Mouse (Mus musculus) forebrain, embryonic 10.5 days (tissue): ENCODE data around the gene Rsph10b. TPM values are rescaled to one million over a fixed set of nuclear protein-coding genes. Genes with fewer than 3 reads are reported as not detected.

ENCODE experiments used
- DNase-seq: peaks from one replicate; pipeline ENCODE4 v3.0.0-alpha.2; 2017; ENCODE audit warnings: low spot score; ENCODE audit errors: extremely low spot score
- H3K27ac ChIP-seq: fragments of 300-500 bp; sonication (generic); 2 replicates; pipeline ENCODE4 v1.5.1; 2016; ENCODE audit warnings: mild to moderate bottlenecking
- H3K27me3 ChIP-seq: fragments of 300-500 bp; sonication (generic); 2 replicates; pipeline ENCODE4 v1.6.1; 2016; ENCODE audit warnings: mild to moderate bottlenecking; ENCODE audit not compliant: poor library complexity, severe bottlenecking
- H3K36me3 ChIP-seq: fragments of 300-500 bp; sonication (generic); replicated peaks from 2 replicates; pipeline ENCODE4 v1.6.1; 2016; ENCODE audit warnings: mild to moderate bottlenecking, moderate library complexity
- H3K4me1 ChIP-seq: fragments of 300-500 bp; sonication (generic); 2 replicates; pipeline ENCODE4 v1.6.1; 2016
- H3K4me3 ChIP-seq: fragments of 300-500 bp; sonication (generic); 2 replicates; pipeline ENCODE4 v1.5.1; 2016; ENCODE audit warnings: mild to moderate bottlenecking, moderate library complexity
- H3K9me3 ChIP-seq: fragments of 300-500 bp; sonication (generic); 2 replicates; pipeline ENCODE4 v1.6.1; 2016; ENCODE audit warnings: mild to moderate bottlenecking, moderate library complexity
- WGBS: fragments of 180-500 bp; shearing (Covaris S2); methylation state at CpG from one replicate; pipeline ENCODE4 v1.1.7; 2016; 5-methylcytosine and 5-hydroxymethylcytosine counted together
- polyA plus RNA-seq: library from polyadenylated mRNA; unstranded; fragments of >200 nt; fragmentation: Nextera tagmentation; extraction: Ambion mirVana; gene quantifications from 2 replicates; pipeline ENCODE4 v1.2.1, GENCODE M21; 2016

The Rsph10b gene
- polyA plus RNA-seq = 0.43 and 0.64 TPM in 2 replicates

DNA sequence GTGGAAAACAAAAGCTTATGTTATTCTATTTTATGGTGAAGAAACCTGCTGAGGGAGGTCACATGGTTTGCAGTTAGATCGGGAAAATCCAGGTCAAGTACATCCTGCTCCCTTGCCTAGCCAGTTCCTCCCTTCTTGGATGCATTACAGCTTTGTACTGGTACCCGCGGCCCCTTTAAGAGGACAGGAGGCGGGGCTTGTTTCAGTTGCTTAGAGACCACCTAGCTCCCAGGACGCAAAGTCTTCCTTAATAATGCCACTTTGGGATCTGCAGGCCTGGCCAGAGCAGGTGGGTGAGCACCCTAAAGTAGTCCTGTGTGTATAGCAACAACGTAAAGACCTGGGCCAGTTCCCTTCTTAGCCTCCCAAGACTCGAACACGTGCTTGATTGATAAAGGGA, at the start of gene Rsph10b:
Rsph10b (plus strand) TSS at position 205 of the 400 bp plus-strand sequence.
- DNase-seq = peak; percentile 29
- no peaks in the 10 kb centered on the region for H3K9me3 ChIP-seq
- H3K4me1 ChIP-seq = peaks cover 12% of the 10 kb centered on the region
- no peak within 1 kb of the TSS for H3K27ac ChIP-seq
- no peaks in the 10 kb centered on the region for H3K27me3 ChIP-seq
- peak within 1 kb of the TSS; percentile 33 for H3K4me3 ChIP-seq
- peaks cover 47% of the 10 kb centered on the region for H3K36me3 ChIP-seq
- 19% methylated on average over 8 of the region's 8 CpGs for WGBS

DNA sequence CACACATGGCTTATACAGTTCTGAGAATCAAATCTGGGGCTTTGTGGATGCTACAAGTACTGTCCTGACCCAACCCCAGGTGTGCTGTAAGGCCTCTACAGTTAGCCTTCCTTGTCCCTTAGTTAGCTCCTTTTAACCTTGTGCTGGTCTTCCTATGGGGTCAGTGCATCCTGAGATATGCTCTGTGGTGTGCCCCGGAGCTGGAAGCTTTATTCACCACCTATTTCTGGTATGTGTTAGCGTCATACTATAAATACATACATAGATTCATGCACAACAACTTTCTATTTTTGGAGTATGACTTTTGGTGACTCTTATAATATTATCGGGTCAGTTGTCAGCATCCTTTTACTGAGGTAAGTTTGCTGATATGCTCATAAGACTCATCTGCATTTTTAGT, 47.6 kb upstream of the Rsph10b start:
- peaks cover 98% of the 10 kb centered on the region for H3K36me3 ChIP-seq
- no peaks in the 10 kb centered on the region for H3K27me3 ChIP-seq
- H3K9me3 ChIP-seq = peaks cover 6% of the 10 kb centered on the region; the same call in 1 of the 2 replicates
- no peak overlapping the region for H3K27ac ChIP-seq
- 92% methylated on average over 3 of the region's 3 CpGs for WGBS
- H3K4me1 ChIP-seq = no peaks in the 10 kb centered on the region
- DNase-seq = no peak
- no peak overlapping the region for H3K4me3 ChIP-seq

DNA sequence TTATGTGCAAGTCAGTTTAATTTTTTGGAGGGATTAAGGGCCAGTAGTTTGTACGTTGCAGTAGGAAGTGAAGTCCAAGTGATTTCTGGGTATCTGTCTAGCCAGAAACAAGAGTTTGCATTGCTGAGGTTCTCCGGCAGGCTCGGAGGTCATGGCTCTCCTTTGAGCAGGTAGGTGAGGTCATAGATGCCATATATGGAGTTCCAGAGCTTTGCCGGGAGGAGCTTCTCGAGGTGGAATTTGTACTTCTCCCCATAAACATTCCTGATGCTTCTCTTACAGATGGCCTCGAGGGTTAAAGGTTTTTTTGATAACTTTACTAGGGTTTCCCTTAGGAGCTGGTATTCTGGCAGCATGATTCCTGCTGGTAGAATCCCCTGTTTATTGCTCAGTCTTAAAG, 42.1 kb upstream of the Rsph10b start:
- Histone ChIP-seq H3K9me3 (peaks cover 4% of the 10 kb centered on the region; the same call in 1 of the 2 replicates), H3K4me3 (no peak overlapping the region), H3K4me1 (no peaks in the 10 kb centered on the region), H3K27ac (no peak overlapping the region), H3K36me3 (peaks cover 93% of the 10 kb centered on the region), H3K27me3 (no peaks in the 10 kb centered on the region)
- WGBS = 89% methylated on average over 6 of the region's 6 CpGs
- no peak for DNase-seq

DNA sequence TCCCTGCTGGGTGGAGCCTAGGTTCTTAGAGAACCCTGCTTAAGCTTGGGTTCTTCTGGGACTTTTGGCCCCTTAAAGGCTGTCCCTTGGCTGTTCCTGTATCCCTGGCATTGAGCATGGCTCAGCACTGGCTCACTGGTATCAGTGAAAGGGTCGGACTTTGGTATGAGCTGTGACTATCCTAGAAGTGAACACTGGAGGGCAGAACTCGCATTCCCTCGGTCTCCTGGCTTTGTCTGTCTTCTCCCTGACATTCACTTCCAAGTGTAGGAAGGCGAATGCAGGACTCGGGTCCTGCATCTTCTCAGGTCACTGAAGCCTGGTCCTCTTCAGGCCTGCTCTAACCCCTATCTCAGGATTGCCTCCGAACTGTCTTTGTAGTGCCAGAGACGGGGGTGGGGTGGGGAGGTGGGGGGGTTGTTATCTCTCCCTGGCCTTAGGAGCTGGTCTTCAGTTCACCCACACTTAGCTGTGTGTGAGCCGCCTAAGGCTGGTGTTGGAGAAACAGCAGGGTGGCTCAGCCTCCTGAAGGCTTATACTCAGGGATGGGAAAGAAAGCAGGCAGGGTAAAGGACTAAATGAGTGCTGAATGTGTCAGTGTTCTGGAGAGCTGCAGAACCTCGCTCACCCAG, 40.5 kb upstream of the Rsph10b start:
- peaks cover 88% of the 10 kb centered on the region for H3K36me3 ChIP-seq
- DNase-seq = no peak

DNA sequence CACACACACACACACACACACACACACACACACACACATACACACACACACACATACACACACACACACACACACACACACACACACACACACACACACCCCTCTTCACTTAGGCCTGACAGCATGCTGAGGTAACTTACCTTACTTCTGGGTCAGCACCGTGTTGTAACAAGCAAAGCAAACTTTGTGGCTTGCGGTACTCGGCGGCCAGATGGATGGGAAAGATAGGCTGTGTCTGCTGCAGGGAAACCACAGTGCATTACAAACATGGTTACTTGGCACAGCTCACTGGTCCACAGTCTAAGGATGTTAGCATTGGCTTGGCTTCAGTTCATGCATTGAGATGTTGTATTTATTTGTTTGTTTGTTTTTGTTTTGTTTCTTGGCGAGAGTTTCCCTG, 39.4 kb upstream of the Rsph10b start:
- H3K36me3 ChIP-seq = peaks cover 88% of the 10 kb centered on the region

More for the DNA sequence above, 40.5 kb upstream of the Rsph10b start:
- Histone ChIP-seq H3K4me3 (no peak overlapping the region), H3K27me3 (no peaks in the 10 kb centered on the region), H3K9me3 (no peaks in the 10 kb centered on the region), H3K27ac (no peak overlapping the region), H3K4me1 (no peaks in the 10 kb centered on the region)
- 82% methylated on average over 9 of the region's 9 CpGs for WGBS

DNA sequence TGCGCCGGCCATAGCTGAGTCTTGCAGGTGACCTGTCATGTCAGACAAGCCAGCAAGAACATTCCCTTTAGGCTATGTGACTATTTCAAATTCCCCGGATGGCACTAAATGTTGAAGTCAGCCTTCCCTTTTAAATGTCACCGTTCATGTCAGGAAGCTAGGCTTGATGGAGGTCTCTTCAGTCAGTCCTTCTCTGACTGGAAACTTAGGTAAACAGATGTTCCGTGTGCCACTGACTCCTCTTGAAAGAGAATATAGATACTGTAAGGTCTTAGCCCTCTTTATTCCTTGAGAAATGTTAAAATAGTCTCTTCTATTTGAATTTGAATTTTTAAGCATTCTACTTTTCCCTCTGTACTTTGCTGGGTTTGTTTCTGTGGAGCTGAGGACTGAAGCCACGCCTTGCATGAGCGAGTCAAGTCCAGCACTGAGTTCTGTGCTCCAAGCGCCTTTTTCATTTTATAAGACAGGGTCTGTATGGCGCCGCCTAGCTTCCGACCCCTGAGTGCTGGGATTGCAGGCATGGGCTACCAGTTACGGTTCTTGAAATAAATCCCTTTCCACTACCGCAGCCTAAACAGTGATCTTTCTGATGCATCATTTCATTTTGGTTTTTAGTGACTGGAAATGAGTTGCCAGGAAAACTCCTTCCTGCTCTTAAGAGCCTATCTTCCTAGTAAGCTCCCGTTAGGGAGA, 35.1 kb upstream of the Rsph10b start, which contains the start of gene Ankrd61:
Ankrd61 (minus strand) TSS at position 51 of the 696 bp plus-strand sequence.
- Histone ChIP-seq H3K9me3 (no peaks in the 10 kb centered on the region), H3K27me3 (no peaks in the 10 kb centered on the region), H3K4me1 (no peaks in the 10 kb centered on the region), H3K4me3 (no peak within 1 kb of the TSS), H3K27ac (no peak within 1 kb of the TSS), H3K36me3 (peaks cover 89% of the 10 kb centered on the region)
- no peak for DNase-seq
- 88% methylated on average over 14 of the region's 14 CpGs for WGBS

More for the DNA sequence above, 39.4 kb upstream of the Rsph10b start:
- Histone ChIP-seq H3K27ac (no peak overlapping the region), H3K4me1 (no peaks in the 10 kb centered on the region), H3K4me3 (no peak overlapping the region), H3K27me3 (no peaks in the 10 kb centered on the region), H3K9me3 (no peaks in the 10 kb centered on the region)
- 85% methylated on average over 5 of the region's 5 CpGs for WGBS
- no peak for DNase-seq

DNA sequence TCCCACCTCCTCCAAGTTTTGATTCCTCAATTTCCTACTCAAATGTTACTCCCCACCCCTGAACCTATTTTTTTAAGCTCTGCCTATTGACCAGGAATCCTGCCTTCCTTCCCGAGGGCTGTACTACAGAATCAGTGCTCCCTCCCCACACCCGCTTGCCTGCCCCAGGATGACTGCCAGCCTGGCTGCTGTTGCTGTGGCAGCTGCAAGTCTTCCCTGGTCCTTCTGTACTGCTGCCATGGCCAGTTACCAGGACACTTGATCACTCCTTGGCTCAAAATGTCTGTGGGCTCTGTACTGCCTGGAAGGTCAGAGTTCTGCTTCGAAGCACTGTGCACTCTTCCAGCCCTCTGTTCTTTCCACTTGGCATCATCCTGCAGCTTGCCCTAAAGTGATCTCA, 30.7 kb upstream of the Rsph10b start:
- Histone ChIP-seq H3K4me1 (no peaks in the 10 kb centered on the region), H3K36me3 (peaks cover 100% of the 10 kb centered on the region), H3K9me3 (no peaks in the 10 kb centered on the region), H3K27me3 (no peaks in the 10 kb centered on the region), H3K27ac (no peak overlapping the region), H3K4me3 (no peak overlapping the region)
- WGBS = 83% methylated on average over 3 of the region's 3 CpGs
- DNase-seq = no peak

DNA sequence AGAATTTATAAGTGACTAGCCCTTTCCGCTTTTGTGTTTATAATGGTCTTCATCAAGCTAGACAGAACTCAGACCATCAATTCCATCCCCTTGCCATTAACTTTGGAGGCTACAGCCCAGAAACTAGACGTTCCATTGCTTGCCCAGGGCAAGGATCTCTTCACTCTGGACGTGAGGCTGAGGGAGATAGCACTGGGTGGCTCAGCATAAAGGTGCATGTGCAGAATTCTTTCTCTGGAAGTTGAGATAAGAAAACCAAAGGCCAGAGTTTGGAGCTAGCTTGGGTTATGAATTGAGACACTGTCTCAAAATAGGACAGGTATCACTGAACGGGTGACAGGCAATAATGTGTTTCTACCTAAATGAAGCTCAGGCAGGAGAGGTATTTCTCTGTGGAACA, 29.0 kb upstream of the Rsph10b start:
- no peaks in the 10 kb centered on the region for H3K27me3 ChIP-seq
- no peak overlapping the region for H3K27ac ChIP-seq
- DNase-seq = no peak
- 87% methylated on average over 4 of the region's 4 CpGs for WGBS
- peaks cover 15% of the 10 kb centered on the region for H3K4me1 ChIP-seq
- no peaks in the 10 kb centered on the region for H3K9me3 ChIP-seq
- H3K4me3 ChIP-seq = no peak overlapping the region
- peaks cover 92% of the 10 kb centered on the region for H3K36me3 ChIP-seq

DNA sequence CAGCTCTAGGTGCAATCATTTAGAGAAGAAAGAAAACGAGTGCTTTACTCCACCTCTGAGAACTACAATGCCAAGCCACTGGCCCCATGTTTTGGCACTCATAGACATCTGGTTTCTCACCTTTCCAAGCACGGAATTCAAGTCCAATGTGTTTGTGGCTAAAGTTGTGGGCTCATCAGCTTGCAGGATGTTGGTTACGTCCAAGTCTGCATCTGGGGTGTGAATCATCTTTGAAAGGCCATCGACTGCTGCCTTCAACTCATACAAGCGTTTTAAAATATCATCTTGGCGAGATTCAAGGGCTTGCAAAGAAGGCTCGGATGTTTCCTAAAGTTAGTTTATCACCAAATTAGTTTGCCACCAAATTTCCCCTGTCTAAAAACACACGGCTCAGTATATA, 26.4 kb upstream of the Rsph10b start:
- Histone ChIP-seq H3K9me3 (no peaks in the 10 kb centered on the region), H3K4me3 (no peak overlapping the region), H3K27ac (no peak overlapping the region), H3K4me1 (peaks cover 26% of the 10 kb centered on the region), H3K27me3 (no peaks in the 10 kb centered on the region), H3K36me3 (peaks cover 65% of the 10 kb centered on the region)
- DNase-seq = no peak
- WGBS = 93% methylated on average over 8 of the region's 8 CpGs

DNA sequence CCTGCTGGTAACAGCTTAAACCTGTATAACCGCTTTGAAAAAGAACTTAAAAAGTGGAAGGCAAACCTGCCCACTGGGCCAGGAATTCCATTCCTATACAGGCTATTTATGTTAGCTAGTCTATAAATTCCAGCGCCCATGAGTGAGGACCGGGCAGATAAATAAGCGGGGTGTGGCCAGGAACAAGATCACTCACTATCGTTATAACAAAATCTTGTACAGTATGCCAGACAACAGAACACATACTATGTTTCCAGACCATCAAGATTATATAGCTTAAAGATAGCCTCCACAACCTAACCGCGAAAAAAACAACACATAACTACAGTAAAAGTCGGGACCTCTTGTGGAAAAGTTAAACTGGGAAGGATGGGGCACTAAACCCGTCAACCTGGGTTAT, 23.9 kb upstream of the Rsph10b start:
- Histone ChIP-seq H3K4me1 (peaks cover 26% of the 10 kb centered on the region), H3K36me3 (peaks cover 50% of the 10 kb centered on the region), H3K27ac (peak overlapping the region; percentile 85), H3K9me3 (no peaks in the 10 kb centered on the region), H3K27me3 (no peaks in the 10 kb centered on the region), H3K4me3 (peak overlapping the region; percentile 79)
- 4% methylated on average over 9 of the region's 9 CpGs for WGBS
- DNase-seq = no peak

DNA sequence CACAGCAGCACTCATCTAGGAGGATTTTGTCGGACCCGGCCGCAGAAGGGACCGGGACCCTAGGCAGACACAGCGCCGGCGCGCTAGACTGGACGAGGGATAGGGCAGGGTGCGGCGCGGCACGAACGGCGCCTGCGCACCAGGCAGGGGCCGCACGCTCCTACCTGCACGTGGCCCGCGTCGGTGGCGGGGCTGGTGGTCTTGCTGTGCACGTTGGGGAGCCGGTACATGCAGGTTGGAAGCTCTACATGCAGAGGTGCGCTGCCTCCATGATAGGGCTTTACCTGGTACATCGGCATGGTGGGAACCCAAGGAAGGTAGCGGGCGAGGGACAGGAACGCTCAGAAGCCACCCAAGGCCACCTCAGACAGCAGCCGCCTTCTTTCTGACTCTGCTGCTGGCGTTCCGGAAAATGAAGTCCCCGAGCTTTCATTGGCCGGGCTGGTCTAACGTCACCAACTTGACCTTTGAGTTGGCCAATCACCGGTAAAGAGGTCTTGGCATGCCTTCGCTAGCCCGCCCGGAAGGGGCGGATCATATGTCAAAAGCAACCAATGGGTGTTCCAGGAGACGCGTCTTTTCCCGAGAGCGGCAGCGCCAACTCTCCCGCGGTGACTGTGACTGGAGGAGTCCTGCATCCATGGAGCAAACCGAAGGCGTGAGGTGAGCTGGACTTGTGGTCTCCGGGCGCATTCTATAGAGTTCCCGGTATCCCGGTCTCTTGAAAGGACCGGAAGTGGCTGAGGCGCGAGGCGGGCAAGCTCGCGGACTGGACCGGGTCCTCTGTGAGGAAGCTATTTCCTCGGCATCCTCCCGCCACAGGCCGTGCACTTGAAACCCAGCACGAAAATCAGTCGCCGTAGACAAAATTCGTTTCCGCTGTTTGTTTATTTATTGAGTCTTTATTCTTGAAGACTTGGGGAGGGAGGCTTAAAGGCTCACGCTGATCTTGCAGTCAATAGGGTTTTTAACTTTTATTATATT, 23.1 kb upstream of the Rsph10b start, which contains the start of the genes Aimp2 and Pms2:
Aimp2 (minus strand) TSS at position 431 of the 984 bp plus-strand sequence.
Pms2 (plus strand) TSS at position 548 of the 984 bp plus-strand sequence.
- no peaks in the 10 kb centered on the region for H3K9me3 ChIP-seq
- H3K4me3 ChIP-seq = peak within 1 kb of the TSS; percentile 79
- H3K36me3 ChIP-seq = peaks cover 49% of the 10 kb centered on the region
- H3K27me3 ChIP-seq = no peaks in the 10 kb centered on the region
- WGBS = under 1% methylated on average over 70 of the region's 70 CpGs
- peak within 1 kb of the TSS; percentile 85 for H3K27ac ChIP-seq
- peaks cover 26% of the 10 kb centered on the region for H3K4me1 ChIP-seq
- DNase-seq = peak; percentile 96

DNA sequence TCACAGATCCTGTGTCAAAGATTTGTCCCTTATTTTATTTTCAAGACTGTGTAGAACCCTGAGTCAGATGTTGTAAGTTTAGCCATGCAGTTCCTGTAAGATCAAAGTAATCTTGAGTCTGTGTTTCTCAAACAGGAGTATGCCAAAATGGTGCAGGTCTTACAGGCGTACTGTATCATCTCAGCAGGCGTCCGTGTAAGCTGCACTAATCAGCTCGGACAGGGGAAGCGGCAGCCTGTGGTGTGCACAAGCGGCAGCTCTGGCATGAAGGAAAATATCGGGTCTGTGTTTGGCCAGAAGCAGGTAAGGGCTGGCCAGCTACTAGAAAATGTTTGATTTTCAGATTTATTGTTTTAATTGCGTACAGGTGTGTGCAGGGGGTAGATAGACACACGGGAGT, 16.6 kb upstream of the Rsph10b start:
- peaks cover 78% of the 10 kb centered on the region for H3K36me3 ChIP-seq
- H3K4me3 ChIP-seq = no peak overlapping the region
- H3K4me1 ChIP-seq = peaks cover under 1% of the 10 kb centered on the region
- no peaks in the 10 kb centered on the region for H3K9me3 ChIP-seq
- DNase-seq = no peak
- H3K27ac ChIP-seq = no peak overlapping the region
- 93% methylated on average over 9 of the region's 9 CpGs for WGBS
- no peaks in the 10 kb centered on the region for H3K27me3 ChIP-seq
